Mouse (Mus musculus): Measurements from ENCODE around the gene Cetn2. TPM values are rescaled to one million over a fixed set of nuclear protein-coding genes. Genes with fewer than 3 reads are reported as not detected.

The Cetn2 gene
- 10 to 100 TPM; 26.8 to 31.3 (median 28.9) TPM for total RNA-seq (2022)

- DNase-seq (ENCODE audit: low spot score in 2 of 2): peak; percentile 73 to 81
These were observed at the start of gene Cetn2, which contains the start of gene Nsdhl for GRCm38 (mm10) chrX:72917884-72918681. Gene Cetn2 (minus strand): TSS chrX:72918411. Gene Nsdhl (plus strand): TSS chrX:72918557.

GRCm38 (mm10) chrX:72962743-72963142 lies 44.5 kb upstream of the Cetn2 start:
- DNase-seq (ENCODE audit: low spot score in 2 of 2): no peak

DNA sequence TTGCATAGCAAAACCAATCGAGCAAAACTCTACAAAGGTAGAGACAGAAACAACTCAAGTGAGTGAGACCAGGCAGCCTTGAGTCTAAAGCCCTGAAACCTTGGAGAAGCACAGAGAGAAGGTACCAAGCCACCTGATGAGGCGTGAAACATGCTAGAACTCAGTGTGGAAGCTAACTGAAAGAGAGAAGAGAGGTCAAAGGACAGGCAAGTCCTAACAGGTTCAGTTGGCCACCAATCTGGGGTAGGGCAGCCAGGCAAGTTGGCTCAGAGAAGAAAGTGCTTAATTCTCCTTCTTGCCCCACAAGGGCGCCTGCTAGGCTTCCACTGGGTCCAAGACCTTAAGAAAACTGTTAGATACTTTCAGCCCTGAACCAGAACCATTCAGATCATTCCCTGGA lies 43.3 kb upstream of the Cetn2 start:
- no peak for DNase-seq (ENCODE audit: low spot score in 2 of 2)

- no peak for DNase-seq (ENCODE audit: low spot score in 2 of 2)
These were observed 42.2 kb upstream of the Cetn2 start for GRCm38 (mm10) chrX:72960431-72960830.

DNA sequence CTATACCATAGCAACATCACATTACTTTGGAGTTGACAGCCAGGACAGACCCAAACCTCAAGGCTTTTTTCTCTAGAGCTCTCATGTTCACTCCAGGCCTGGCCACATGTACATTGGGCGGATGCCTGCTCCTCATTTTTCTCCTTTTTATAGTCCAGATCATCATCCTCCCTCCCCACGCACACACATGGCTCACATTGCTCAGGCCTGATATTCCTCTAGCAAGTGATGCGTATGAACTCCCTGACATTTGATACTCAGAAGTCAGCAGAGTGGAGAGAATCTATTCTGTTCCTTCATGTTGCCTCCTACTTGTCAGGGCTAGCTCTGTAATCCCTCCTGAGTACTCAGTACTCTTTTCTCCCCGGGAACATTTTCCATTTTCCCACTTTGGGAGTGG lies 38.3 kb upstream of the Cetn2 start:
- DNase-seq (ENCODE audit: low spot score in 2 of 2): no peak

DNA sequence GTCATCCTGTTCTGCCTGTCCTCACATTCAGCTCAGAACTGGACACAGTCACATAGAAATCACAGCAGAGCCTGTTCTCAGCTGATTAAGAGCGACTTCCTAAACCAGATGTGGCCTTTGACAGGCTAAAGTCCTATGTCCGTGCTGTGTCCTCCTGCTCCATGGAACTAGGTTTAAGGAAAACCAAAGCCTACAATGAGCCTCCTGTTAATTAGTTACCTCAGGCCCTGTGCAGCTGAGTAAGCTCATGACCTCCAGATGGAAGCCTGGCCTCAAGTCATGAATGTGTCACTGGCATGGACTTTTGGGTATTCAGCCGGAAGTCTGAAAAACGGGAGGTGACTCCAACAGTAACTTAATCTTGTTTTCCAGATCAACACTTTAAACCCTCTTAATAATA lies 35.3 kb upstream of the Cetn2 start:
- DNase-seq (ENCODE audit: low spot score in 2 of 2): no peak

GRCm38 (mm10) chrX:72921391-72921790 lies 3.2 kb upstream of the Cetn2 start:
- DNase-seq (ENCODE audit: low spot score in 2 of 2): no peak

DNA sequence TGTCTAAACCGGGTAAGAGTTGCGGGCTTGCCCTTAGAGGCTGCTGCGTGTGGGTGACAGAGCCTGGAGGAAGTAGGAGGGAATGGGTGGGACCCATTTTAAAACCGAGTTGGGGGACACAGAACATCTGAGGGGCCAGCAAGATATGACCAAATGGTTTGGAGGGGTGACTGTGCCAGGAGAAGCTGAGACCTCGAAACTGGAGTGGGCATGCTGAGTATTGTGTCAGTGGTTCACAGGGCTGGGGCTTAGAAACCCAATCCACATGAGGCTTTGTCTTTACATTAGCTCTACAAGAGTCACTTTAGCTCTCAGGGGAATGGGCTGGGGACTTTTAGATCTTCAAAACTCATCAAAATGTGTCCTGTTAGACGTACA lies 460 bp upstream of the Cetn2 start:
- no peak for DNase-seq (ENCODE audit: low spot score in 2 of 2)

DNA sequence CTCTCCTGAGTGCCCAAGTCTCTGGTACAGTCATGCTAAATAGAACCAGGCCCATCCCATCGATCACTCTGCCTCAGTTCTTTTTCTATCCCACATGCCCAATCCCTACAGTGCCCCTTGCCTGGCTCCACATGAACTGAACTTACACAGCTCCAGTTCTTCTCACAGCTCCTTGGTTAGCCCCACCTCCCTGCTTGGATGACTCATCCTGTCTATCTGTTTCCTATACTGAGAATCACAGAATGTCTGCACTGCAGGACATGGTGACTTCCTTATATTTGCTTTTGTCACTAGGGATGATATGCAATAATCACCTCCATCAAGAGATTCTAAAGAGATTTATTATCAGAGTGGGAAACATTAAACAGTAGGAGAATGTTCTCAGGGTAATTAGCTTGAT lies 6.6 kb downstream of the Cetn2 start:
- DNase-seq (ENCODE audit: low spot score in 2 of 2): no peak

- DNase-seq (ENCODE audit: low spot score in 2 of 2): no peak
These were observed 9.8 kb downstream of the Cetn2 start for GRCm38 (mm10) chrX:72908404-72908741.

DNA sequence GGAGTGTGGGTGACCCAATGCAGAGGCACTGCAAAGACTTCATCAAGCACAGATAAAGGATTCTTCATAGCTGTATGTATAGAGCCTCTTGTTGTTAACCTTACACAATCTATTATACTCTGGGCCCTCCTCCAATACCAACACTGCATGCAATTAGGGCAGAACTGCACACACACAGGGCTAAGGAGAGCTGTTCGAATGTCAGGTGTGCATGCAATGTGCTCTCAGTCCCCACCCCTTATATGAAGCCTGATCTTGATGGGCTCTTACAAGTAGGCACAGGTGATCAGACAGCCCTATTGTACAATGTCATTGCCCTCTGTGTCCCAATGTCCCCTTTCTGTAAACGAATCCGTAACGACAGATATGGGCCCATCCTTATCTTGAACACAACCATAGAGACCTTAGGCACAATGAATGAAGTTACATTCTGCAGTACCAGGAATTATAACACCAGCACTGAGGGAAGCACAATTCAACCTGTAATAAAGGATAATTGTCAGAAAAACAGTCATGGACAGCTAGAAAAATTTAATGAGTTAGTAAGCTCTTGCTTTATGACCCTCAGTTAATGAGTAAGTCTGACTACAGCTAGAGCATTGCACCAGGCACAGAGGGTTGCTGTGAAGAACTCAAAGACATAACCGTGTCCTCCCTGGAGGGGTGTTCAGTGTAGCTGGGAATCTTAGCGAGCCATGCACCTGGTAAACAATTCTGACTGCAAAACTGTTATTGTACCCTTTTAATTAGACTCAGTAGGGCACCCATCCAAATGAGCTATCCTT lies 10.4 kb downstream of the Cetn2 start:
- DNase-seq (ENCODE audit: low spot score in 2 of 2): no peak

DNA sequence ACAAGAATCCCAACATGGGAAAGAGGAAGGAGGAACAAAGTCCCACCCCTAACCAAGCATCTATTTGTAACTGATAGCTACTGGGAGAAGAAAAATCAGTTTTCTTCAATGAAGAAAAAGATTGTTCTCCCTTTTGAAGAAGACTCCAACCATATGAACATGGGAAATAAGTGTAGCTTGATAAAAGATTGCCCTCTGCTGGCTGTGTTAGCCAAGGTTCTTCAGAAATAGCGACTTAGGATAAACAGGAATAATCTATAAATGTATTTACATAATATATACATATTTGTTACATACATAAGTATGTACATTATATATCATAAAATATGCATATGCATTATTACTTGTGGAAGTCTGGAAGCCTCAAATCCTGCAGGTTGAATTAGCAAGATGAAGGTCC lies 15.7 kb downstream of the Cetn2 start:
- no peak for DNase-seq (ENCODE audit: low spot score in 2 of 2)

DNA sequence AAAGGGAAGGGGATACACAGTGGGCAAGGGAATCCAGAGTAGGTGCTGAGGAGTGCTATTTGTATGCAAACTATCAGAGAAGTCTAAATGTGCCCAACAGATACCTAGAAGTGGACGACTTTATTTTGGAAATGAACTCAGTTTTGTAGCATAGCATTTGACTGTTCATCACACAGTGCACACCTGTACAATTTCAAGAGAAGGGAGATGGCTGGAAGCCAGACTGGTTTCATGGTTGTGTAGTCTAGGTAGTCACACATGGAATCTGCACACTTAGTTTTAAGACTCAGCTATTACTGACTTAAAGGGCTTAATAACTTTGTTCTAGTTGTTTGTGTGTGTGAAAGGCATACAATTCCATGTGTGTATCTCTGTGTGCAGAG lies 22.2 kb downstream of the Cetn2 start:
- no peak for DNase-seq (ENCODE audit: low spot score in 2 of 2)

DNA sequence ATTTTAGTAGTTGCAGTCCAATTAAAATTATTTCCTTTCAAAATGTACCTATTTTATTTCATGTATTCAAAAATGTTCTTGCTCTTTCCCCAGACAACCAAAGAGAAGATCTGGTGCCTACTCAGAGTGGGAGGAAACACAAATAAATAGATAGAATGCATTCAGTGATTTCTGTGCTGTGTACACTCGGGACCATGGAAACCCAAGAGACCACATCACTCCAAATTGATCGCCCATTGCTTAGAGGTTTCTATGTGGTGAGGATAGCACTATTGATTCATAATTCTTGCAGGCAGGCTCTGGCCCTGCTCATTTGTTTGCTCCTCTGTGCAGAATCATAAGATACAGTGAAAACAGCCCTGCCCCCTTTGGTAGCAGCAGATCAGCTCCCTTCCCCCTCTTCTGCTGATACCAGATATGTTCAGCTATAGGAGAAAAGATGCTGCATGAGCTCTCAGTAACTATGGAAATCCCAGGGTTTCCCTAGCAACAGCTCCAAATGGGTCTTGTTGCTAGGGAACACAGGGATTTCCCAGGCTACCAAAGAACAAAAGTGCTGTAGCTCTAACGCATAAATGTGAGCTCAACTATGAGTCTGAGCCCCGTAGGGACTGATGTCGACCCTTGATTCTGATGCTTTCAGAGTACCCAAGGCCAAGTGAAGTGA lies 22.7 kb downstream of the Cetn2 start:
- no peak for DNase-seq (ENCODE audit: low spot score in 2 of 2)

Other genes with a start within 250 kb of the Cetn2 start
- not detected for gene Gabrq, start 93.2 kb downstream of the Cetn2 start, total RNA-seq (2022)
- 1 to 10 TPM; 3.6 to 4.1 (median 3.9) TPM for gene Nsdhl, start 146 bp upstream of the Cetn2 start, total RNA-seq (2022)
- gene Zfp185, start 68.9 kb upstream of the Cetn2 start, total RNA-seq (2022): under 1 TPM; 0.12 to 0.64 (median 0.58) TPM
- under 1 TPM in 1 of 4 experiments, not detected in 3; 0.21 TPM for gene Pnma5, start 118.7 kb upstream of the Cetn2 start, total RNA-seq (2022)
- gene Pnma3, start 146.4 kb upstream of the Cetn2 start, total RNA-seq (2022): not detected
- under 1 TPM in 1 of 4 experiments, not detected in 3; 0.58 TPM for gene Xlr4a, start 164.1 kb upstream of the Cetn2 start, total RNA-seq (2022)
- 1 to 10 TPM in 3 of 4 experiments, not detected in 1; 1.1 to 2.1 (median 1.4) TPM for gene Xlr3a, start 178.7 kb upstream of the Cetn2 start, total RNA-seq (2022)
- not detected for gene Gm14685, start 198.6 kb upstream of the Cetn2 start, total RNA-seq (2022)
- not detected for gene Xlr5b, start 230.4 kb upstream of the Cetn2 start, total RNA-seq (2022)
- gene DXBay18, start 231.0 kb upstream of the Cetn2 start, total RNA-seq (2022): not detected

Measured in gastrocnemius, adult 8-10 months (tissue).